Mouse (Mus musculus): Measurements from ENCODE around the gene Ube2cbp.

The Ube2cbp gene

DNA sequence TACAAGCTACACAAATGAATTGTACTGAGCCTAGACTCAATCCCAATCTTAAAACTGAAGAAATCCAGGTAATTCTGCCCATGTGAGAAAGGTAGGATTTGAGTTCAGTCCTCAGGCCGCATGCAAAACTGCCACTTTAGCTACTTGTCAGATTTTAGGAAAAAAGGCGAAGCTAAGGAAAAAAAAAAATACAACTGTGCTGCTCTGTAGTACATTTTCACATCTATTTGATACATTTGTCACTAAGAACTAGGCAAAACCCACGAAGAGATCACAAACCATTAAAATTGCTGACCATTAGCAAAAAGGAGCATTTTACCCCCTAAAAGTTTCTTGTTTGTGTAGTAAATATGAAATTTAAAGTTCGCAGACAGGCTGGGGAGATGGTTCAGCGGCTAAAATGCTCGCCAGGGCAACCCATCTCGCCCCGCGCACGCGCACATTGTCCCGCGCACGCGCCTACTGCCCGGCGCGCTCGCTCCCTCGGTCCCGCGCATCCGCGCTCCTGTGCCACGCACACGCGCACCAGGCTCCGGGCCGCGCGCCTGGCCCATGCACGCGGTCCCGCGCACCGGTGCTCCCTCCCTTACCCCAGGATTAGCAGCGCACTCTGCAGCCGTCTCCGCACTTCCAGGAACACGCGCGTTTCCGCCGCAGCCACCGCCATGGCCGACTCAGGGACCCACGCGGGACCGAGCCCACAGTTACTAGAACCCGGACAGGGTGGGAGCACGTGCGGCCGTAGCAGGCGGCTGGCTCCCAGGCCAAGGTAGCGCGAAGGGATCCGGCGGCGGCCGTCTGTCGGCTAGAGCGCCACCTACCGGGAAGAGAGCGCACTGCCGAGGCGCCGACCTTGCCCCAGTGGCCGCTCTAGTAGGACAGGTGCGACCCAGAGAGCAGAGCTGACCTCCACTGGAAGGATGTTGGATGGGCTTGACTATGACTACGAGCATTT, at the start of gene Ube2cbp:
Ube2cbp (minus strand) TSS at position 800 of the 955 bp plus-strand sequence.
- peak; percentile 73 to 83 for DNase-seq (ENCODE audit: low spot score in 2 of 2)

DNA sequence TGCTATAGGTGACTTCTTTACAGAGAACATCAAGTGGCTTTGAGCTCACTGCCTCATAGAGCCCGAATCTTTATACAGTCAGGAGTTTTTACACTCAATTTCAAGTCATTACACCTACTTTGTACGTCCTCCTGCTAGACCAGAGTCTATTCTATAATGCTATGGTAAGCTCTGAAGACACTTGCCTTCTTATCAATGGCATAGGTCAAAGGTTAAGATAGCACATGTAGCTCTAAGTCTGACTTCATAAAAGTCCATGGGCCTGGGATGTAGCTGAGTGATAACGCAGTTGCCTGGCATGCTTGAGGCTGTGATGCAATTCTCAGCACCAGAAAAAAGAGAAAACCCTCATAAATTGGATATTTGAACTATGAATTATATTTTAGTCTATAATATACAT, 49.6 kb upstream of the Ube2cbp start:
- no peak for DNase-seq (ENCODE audit: low spot score in 2 of 2)

DNA sequence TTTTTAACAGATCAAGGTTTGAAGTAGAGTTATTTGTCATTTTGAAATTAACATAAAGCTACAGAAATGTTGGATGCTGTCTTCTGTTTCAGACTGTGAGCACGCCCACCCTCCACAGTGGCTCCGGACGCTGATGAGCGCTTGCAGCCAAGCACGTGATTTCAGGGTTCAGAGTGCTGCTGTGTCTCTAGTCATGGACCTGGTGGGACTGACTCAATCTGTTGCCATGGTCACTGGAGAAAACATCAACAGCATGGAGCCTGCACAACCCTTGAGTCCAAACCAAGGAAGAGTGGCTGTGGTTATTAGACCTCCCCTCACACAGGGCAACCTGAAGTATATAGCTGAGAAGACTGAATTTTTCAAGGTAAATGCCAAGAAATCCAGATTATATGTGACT, 49.0 kb upstream of the Ube2cbp start:
- no peak for DNase-seq (ENCODE audit: low spot score in 2 of 2)

- DNase-seq (ENCODE audit: low spot score in 2 of 2): no peak
Observed at GRCm38 (mm10) chr9:86507437-86507836, 42.7 kb upstream of the Ube2cbp start.

DNA sequence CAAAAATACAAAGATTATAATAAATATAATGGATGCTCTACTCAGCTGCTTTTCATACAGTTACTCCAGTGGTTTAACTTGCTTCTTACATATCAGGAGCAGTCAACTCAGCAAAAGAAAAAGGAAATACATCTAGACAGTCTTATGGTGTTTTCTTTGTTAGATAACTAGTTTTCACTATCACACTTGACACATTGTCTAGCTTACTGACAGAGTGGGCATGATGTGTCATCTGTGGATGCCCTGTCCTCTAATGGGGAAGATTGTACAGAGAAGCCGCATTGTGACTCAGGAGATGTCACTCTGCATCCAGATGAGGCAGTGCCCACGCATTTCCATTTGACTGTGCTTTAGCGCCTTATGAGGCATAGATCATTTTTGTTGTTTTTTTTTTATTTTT, 34.3 kb upstream of the Ube2cbp start:
- DNase-seq (ENCODE audit: low spot score in 2 of 2): no peak

DNA sequence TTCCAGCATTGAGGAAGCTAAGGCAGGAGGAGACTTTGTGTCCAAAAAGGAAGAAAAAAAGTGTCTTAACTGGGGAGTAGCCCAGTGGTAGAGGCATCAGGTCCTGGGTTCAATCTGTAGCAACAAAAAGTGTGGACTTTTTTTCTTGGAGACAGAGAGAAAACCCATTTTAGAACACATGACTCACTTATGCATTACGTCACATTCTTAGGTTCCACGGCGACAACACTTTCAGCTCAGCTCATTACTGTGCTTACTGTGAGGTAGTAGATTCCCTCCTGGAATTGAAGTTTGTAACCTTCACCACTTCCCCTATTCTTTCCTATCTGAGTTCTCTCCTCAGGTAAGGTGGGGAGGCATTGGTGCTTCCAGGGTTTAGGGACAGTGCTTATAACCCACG, 31.5 kb upstream of the Ube2cbp start:
- DNase-seq (ENCODE audit: low spot score in 2 of 2): no peak

DNA sequence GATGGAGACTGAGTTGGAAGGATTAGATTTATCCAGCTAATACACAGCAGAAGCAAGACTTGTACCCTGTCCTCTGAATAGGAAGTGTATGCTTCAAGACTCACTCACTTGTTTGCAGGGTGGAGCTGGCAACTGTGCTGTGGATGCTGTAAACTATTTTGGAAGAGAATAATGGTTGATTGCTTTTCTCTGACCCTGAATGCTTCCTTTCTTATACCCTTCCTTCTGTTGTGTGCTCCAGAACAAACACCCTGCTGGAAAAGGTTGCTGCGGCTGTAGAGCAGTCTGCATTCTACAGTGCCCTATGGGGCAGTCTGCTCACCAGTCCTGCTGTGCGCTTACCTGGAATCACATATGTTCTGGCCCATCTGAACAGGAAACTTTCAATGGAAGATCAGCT, 27.0 kb upstream of the Ube2cbp start:
- no peak for DNase-seq (ENCODE audit: low spot score in 2 of 2)

DNA sequence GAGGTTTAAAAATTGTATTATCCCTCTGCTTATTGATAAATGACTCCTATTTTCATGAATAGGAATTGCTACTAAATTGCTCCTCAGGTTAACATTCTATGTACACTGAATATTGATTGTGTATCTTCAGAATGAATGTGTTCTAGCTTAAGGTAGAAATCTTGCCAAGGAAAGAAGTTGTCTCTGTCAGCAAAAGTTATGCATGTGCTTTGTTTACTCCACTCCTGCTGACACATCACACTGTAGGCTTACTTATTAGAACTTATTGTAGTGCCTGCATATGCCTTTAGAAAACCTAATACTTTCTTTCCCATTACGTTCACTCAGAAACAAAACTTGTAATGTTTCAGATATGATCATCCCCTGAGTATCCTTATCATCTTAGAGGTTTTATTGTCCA, 17.5 kb upstream of the Ube2cbp start:
- no peak for DNase-seq (ENCODE audit: low spot score in 2 of 2)

- DNase-seq (ENCODE audit: low spot score in 2 of 2): no peak
Observed at GRCm38 (mm10) chr9:86478414-86479093, 13.8 kb upstream of the Ube2cbp start.

DNA sequence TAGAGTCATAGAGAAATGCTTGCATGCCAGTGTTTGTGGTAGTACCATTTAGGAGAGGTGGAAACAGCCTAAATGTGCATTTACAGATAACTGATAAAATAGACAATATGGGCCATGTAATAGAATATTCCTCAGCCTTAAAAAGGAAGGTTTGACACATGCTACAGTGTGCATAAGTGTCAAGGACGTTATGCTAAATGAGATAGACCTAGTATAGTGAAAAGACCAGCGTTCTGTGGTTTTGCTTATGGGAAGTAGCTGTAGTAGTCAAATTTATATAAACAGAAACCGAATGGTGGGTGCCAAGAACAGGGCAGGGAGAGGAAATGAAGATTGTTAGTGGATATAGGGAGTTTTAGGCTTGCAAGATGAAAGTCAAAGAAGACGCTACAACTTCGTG, 12.0 kb upstream of the Ube2cbp start:
- DNase-seq (ENCODE audit: low spot score in 2 of 2): no peak

- no peak for DNase-seq (ENCODE audit: low spot score in 2 of 2)
Observed at GRCm38 (mm10) chr9:86475956-86476355, 11.2 kb upstream of the Ube2cbp start.

- DNase-seq (ENCODE audit: low spot score in 2 of 2): peak; percentile 75 to 90
Observed at GRCm38 (mm10) chr9:86466990-86467870, 2.5 kb upstream of the Ube2cbp start, which contains the start of gene Dop1a. Dop1a (plus strand) TSS chr9:86467154.

DNA sequence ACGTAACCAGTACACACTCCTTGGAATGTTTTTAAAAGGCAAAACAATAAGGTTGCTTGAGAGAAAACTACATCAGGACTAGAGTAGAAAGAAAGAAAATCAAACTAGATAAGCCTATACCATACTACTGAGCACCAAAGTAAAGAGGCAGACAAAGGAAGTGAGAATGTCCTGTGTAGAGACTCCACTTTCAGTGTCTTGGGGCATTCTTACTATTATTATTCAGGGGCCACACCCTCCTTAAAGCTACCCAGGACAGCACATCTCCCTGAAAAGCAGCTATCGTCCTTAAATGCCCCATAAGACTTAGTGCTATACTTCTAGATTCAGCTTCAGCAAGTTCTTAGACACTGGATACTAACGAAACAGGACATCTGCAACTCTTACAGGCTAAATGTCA, 11.1 kb downstream of the Ube2cbp start:
- DNase-seq (ENCODE audit: low spot score in 2 of 2): no peak

GRCm38 (mm10) chr9:86451617-86452016, 13.1 kb downstream of the Ube2cbp start:
- peak in 1 of 2 experiments; percentile 62 for DNase-seq (ENCODE audit: low spot score in 2 of 2)

DNA sequence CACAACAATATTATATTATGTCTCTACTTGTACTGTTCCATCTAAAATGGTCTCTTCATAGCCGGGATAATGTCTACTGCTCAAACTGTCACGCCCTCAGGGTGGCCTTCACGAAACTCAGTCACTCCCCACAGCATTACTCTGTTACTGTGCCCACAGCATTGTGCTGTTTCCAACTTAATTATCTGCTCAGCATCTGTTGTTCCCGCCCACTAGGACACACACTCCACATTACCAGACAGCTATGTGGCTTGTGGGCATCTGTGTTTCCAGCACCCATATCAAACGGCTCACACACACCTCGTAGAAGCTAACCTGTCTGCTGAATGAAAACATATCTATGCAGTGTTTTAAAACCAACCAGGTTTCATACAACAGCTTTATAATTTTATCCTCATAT, 13.7 kb downstream of the Ube2cbp start:
- no peak for DNase-seq (ENCODE audit: low spot score in 2 of 2)

DNA sequence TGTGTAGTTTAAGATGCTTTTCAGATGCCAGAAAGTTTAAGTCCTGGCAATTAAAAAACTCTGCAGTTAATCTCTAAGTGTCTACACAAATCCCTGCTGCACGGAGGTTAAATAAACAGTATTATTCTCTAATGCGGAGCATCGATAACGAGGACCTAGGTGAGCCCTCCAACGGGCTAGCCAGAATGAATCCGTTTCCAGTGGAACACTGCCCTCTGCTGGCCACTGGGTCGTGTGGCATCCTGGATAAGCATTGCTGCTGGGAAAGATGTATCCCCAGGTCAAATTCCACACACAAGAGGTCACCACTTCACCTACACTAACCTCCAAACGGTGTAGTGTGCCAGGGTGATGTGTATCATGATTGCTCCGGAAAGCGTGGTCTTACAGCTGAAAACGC, 15.2 kb downstream of the Ube2cbp start:
- DNase-seq (ENCODE audit: low spot score in 2 of 2): peak; percentile 42 to 79

DNA sequence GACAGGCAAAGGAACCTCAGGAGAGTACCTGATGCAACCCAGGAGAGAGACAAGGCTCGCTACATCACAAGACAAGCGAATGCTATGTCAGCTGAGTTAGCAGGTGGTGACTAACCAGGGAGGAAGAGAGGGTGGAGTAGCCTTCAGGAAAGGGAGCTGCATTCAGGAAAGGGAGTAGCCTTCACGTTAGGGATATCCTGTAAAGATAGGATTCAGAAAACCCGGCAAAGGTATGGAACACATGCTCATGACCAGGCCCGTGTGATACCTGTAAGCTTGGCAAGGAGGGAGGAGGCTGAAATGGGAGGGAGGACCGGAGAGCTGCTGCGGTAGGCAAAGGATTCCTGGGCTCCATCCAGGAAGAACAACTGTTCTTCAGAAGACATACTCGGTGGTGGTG, 17.3 kb downstream of the Ube2cbp start:
- no peak for DNase-seq (ENCODE audit: low spot score in 2 of 2)

DNA sequence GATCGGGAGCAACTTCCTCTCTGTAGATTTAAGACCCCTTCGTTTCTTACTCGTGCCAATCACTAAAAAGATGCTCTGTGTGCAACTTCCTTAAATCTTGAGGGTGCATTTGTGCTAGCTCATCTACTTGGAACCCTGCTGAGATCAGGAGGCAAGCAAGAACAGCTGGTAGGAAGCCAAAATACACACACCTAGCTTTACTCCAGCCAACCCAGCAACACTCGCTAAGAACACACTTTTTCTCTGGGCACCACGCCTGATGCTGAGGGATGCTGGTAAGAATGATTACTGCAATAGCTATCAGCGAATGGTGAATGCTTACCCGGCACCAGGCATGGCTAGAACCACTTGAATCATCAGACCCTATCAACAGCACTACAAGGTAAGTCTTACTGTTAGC, 17.9 kb downstream of the Ube2cbp start:
- no peak for DNase-seq (ENCODE audit: low spot score in 2 of 2)

DNA sequence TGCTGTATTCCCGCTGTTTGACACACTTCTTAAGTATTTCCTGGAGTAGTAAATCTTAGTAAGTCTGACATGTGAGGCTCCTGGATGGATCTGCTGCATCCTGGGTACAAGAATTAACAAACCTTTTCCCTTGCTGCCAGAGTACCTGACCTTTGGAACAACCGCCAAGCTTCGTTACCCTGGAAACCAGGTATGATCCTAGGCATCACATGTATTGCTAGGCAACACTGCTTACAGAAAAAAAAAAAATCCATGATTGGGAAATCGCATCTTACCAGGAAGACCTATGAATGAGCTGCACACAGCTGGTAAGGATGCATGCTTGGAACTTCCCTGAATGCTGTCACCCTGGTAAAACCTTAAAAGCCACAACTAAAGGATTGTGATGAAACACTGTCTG, 22.5 kb downstream of the Ube2cbp start:
- no peak for DNase-seq (ENCODE audit: low spot score in 2 of 2)

GRCm38 (mm10) chr9:86438337-86439009, 26.3 kb downstream of the Ube2cbp start:
- DNase-seq (ENCODE audit: low spot score in 2 of 2): no peak

GRCm38 (mm10) chr9:86436608-86437007, 28.1 kb downstream of the Ube2cbp start:
- no peak for DNase-seq (ENCODE audit: low spot score in 2 of 2)
